Mouse (Mus musculus): Measurements from ENCODE around the gene Prkab1.

The Prkab1 gene

DNA sequence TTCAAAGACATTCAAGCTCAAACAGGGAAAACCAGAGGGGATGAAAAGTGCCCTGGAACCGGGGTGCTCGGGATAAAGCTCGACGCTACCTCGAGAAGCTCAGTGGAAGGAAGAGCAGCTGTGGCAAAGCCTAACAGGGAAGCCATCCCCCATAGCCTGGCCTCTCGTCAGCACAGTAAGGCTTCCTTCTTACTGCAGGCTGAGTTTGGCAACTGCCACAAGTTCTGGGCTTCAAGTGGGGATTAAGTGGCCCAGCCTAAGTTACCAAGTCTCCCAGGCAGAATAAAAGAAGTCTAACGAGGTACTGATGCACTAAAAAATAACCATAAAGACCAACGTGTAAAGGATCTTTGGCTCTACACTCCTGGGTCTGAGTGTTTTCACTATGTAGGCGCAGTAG lies 6.1 kb downstream of the Prkab1 start:
- no peak for DNase-seq (ENCODE audit: low spot score)

DNA sequence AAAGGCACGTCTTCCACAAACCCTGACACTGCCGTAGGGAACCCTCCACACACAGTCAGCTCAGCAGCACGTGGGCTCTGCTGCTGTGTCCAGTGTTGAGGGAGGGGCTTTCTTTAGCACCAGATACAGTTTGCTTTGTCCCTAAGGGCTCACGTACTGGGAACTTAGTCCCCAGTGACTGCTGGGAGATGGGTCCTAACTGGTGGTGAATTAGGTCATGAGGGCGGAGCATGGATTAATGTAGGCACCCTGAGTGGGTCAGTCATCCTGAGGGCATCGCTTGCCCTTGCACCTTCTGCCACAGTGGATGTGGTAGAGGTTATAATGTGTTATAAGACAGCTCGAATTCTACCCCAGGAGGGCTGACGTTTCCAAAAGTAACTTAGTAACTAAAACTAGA lies 6.9 kb downstream of the Prkab1 start:
- DNase-seq (ENCODE audit: low spot score): no peak

DNA sequence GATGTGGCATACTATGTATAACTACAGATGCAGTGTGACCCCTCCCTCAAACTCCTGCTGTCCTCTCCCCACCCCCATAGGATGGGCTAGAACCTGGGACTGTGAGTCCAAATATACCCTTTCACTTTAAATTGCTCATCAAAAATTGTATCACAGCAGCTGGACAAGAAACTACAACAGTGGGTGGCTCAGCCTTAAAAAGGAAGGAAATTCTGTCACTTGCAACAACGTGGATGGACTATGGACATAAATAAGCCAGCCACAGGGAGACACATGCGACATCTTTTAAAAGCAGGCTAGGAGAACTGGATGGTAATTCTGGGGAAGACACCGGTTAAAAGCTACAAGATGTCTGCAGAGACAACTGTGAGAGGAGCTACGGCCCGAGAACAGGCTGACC lies 7.8 kb downstream of the Prkab1 start:
- no peak for DNase-seq (ENCODE audit: low spot score)

DNA sequence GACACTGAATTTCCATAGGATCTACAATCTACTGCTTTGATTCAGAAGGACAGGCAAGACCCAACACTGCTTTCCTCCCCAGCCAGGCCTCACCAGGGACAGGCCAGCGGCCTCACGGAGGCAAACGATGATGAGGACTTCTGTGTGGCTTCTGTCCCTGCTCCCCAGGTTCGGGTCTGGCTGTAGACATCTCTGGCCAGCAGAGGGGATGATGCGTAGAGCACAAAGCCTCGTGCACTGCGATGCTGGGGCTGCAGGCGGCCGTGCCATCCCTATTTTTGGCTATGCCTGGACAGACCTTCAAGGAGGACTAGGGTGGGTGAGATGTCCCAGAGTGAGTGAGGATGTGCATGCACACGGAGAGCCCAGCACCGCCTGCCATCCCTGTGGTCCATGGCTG lies 10.1 kb downstream of the Prkab1 start:
- DNase-seq (ENCODE audit: low spot score): no peak

DNA sequence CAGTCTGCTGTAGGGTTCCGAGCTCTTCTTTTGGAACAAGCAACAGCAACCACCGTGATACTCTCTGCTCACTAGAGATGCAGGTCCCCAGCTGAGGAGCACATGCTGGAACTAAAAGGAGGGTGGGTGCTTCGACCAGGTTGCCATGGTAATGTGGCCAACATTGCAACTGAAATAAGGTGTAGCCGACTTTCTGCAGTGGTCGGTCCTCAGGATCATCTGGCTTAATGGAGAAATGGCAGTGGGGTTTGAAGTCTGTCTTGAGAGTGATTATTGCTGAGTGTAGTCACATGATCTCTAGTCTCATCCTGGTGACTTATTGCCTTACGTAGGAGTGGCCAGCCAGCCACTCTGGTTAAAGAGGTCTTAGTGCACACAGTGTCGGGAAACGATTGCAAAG lies 10.5 kb downstream of the Prkab1 start:
- DNase-seq (ENCODE audit: low spot score): no peak

DNA sequence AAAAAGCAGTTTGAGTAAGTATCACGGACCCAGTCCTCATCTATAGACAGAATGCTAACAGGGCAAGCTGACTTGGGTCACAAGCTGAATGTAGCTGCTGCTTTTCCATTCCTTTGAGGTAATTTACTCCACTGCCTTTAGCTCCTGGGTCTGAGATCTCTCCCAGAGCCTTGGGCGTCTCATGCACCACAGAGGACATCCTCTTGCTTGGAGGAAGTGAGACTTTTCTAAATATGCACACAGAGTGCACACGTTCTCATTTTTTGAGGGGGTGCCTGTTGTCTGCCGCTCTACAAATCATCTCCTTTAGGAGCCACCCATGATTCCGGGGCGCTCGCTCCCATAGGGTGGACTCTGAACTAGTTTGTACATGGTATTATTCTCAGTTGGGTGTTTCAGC lies 11.8 kb downstream of the Prkab1 start:
- no peak for DNase-seq (ENCODE audit: low spot score)

DNA sequence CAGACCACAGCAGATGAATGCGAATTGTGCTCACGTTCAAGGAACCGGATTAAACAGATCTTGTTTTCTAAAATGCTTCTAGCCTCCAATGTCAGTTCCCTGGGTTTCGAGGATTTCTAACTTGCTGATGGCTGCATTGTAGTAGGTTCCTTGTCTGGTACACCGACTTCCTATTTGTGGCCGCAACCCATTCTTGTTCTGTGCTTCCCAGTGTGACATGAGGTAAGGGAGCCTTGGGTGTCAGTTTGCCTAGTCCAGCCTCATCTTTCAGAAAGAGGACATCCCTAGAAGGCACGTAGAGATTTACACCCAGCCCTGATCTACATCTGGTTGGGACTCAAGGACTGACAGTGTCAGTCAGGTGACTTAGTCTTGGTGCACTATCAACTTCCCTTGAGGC lies 12.6 kb downstream of the Prkab1 start:
- DNase-seq (ENCODE audit: low spot score): no peak

DNA sequence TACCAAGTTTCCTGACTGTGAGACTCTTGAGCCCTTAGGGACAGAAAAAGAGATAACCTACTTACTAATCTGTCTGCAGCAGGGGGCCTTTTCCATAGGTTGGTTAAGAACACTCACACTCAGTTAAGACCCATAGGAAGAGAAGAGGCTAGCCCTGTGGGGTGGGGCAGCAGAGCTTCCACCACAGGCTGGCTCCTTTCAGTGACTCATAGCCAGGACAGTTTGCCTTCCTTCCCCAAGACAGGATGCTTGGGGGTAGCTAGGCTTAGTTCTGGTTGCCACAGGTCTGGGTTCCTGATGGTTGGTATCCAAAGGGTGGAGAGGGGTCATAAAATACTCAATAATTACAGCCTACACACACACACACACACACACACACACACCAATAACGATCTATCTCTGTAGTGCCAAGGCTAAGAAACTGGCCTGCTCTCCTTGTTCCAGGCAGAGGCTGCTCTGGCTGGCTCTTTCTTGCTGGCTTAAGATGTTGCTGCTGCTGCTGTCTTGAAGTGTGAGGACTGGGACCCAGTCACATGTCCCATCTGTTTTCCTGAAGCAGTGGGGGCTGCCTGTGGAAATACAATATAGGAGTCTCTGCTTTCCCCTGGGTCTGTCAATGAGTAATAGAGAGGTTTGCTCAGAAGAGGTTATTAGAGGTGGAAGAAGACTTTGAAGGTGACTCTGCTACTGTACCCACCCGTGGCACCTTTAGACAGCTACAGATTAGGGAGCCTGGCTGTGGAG lies 14.3 kb downstream of the Prkab1 start:
- no peak for DNase-seq (ENCODE audit: low spot score)

DNA sequence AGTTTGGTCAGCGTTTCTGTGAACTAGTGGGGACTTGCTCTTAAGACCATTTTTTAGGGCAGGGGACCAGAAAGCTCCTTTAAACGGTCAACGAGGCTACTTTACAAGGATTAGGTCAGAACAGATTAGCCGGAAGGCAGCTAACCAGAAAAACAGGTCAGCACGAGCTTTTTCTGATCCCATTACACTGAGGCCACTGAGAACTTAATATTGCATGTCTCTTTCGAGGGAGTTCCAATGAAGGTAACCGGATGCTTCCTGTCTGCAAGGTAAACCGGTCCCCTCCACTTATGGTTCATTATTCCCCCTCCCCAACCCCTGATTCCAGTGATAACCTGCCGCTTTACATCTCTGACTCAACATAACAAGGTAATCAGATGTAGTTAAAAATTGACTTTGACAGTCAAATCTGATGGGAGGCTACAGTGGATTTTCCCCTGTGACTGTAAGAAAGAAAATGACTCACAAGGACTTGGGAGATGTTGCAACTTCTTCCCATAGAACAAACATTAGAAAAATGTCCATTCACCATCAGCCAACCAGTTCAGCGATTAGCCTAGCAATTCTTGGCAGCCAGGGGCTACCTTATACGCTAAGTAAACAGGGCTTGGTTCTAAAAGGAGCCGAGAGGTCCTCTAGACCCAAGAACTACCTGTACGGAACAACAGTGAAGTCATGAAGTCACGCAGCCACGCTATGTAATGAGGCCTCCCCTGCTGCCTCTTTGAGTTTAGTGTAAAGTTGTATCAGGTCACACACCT lies 15.0 kb downstream of the Prkab1 start:
- peak; percentile 85 for DNase-seq (ENCODE audit: low spot score)

DNA sequence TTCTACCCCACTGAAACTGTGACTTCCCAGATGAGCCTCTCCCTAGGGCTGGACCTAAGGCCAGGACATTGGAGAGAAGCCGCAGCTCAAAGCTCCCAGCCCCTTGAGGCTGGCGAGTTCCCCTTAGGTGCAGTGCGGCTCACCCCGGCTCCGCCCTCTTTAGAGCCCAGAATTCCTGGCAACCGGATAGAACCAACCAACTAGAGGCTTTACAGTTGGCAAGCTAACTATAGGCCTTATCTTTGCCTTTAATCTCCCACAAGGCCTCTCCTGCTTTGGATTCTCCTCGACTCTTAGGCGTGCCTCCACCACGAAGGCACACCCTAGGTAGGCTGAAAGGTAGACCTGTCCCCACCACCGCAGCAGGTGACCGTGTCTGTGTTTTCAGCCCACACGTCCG lies 16.6 kb downstream of the Prkab1 start:
- no peak for DNase-seq (ENCODE audit: low spot score)

DNA sequence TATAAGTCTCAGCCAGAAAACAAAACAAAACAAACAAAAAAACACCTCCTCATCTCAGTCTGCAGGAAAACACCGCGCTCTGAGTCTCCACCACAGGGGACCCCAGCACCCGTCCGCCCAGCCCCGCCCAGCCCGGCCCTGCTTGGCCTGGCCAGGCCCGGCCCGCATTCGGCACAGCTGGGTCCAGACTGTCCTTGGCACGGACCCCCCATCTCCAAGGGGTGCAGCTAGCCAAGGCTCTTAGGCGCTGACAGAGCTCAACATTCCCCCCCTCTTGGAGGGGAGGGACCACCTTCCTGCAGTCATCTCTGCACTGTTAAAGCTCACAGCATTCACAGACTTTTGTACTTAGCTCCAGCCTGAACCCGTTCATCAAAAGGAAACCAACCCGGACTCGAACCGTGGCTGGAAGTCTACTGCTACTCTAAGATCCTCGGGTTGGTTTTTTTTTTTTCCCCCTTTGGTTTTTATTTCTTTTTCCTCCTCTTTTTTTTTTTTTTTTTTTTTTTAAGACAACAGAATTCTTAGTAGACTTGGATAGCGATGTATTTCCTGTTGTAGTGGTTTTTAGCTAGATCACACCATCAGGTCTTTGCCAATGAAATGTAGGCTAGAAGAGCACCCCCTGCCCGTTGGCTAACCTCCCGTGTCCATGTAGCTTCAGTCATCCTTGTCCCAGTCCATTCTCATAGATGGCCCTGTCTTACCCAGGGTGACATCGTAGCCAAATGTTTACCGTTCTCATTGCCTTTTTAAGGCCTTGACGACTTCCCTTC lies 17.8 kb downstream of the Prkab1 start:
- DNase-seq (ENCODE audit: low spot score): no peak

DNA sequence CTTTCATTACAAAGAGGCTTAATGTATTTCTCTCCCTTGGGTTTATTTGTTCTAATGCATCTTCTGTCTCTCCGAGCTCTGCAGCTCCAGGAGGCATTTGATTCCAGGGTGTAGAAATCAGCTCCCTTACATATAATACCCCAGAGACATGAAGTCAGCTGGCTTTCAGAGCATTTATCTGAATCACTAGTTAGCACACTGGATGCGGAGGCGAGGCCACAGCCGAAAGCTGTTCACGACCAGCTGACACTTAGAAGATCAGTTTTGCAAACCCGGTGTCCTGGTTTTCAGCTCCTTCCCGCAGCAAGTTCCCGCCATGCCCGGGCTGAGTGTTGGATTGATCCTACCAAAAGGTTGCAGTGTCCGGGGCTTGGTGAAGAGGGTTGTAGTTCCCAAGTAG lies 20.0 kb downstream of the Prkab1 start:
- no peak for DNase-seq (ENCODE audit: low spot score)

DNA sequence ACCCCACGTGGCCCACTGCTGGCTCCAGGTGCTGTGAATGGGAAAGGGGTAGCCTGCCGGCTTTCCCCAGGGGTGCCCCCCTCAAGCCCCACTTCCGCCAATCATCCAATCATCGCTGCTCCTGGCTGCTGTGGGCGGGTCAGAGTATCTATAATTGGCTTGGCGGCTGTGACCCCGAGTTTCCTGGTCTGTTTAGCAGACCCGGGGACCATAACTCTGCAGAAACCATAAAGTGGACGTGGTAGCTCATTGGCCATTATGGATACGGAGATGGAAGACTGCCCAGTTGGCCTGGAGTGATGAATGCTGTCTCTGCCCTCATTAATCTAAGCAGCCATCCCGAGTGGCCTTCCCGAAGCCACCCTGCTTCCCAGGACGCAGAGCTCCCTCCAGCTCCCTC lies 20.5 kb downstream of the Prkab1 start:
- DNase-seq (ENCODE audit: low spot score): no peak

DNA sequence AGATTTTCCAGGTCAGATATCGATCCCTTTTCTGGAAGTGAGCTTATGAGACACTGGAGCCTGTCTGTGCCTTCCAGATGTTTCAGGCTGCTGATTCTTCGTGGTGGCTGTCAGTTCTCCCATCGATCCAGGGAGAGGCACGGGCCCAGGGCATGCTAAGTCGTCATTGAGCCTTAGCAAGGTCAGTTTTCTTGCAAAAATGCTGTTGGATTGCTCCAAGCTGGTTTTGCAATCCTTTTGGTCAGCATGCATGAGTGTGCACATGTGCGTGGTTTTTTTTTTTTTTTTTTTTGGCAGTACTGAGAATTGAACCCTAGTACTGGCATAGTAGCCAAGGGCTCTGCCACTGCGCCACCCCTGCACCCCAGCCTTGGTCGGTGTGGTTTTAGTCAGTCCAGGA lies 21.2 kb downstream of the Prkab1 start:
- no peak for DNase-seq (ENCODE audit: low spot score)

DNA sequence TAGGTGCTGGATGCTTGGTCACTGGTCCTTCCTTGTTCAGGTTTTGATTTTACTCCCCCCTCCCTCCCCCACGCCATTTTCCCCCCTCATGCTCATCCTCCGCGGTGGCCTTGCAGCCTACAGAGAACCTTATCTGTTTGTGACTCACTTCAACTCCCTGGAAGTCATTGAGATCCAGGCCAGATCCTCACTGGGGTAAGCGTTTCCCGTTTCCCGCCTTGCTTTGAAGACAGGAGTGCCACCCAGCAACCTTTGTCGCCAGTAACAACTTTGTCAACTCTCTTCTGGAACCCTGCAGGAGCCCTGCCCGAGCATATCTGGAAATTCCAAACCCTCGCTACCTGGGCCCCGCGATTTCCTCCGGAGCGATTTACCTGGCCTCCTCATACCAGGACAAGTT lies 26.9 kb downstream of the Prkab1 start:
- no peak for DNase-seq (ENCODE audit: low spot score)

DNA sequence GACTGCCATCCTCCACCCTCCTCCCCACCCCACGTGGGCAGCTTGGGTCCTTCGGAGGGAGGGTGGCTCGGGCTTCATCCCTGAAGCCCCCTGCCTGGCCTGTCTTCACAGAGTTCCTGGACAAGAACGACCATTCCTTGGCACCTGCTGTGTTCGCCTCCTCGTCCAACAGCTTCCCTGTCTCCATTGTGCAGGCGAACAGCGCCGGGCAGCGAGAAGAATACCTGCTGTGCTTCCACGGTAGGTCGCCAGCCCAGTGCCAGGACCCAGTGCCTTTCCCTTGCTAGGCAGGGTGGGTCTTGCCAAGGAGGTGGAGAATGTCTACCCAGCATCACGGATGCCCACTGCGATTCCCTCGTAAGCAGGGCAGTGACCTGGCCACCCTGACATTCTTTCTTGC lies 30.2 kb downstream of the Prkab1 start:
- DNase-seq (ENCODE audit: low spot score): no peak

DNA sequence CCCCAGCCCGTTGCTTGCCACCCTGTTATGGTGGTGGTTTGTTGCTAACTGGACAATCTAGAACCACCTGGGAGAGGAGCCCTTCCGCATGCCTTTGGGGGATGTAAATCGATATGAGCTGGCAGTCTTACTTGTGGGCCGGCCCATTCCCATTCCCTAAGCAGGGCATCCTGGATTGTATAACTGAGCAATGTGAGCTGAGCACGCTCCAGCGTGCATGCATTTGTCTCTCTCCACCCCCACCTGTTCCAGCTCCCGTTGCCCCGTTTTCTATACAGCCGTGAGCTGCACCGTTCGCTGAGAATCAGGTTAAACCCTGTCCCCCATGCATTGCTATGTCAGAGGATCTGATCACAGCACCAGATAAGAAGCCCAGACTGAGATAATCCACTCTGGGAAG lies 32.6 kb downstream of the Prkab1 start:
- DNase-seq (ENCODE audit: low spot score): no peak

DNA sequence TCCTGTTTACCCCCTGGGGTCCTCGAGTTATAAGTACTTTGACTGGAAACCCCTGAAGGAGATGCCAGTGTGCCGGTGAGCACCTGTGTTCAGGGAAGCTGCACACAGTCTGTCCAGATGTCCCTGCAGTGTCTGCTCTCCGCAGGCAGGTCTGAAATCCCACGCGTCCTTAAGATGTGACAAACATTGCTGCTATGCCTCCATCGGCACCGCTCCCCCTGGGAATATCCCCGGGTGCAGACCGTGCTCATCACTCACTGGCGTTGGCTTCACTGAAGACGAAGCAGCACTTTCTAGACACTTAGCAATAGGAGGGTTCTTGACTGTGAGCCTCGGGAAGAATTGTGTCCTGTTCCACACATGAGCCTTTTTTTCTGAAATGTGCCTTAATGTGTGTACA lies 37.0 kb downstream of the Prkab1 start:
- DNase-seq (ENCODE audit: low spot score): no peak

DNA sequence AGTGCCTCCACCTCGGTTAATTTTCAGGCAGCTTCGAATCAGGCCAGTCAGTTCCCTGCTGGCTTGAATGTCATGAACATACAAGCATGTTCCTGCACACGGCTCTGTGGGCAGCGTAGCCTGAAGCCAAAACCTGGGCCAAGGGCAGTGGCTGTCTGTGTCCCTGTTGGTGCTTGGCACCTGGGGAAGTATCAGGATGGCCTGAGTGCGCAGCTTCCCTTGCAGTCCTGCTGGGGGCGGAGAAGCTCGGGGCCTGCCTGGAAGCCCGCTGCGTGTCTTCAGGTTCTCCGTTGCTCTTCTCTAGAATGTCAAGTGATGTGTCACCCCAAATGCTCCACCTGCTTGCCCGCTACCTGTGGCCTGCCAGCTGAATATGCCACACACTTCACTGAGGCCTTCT lies 39.2 kb downstream of the Prkab1 start:
- DNase-seq (ENCODE audit: low spot score): no peak

DNA sequence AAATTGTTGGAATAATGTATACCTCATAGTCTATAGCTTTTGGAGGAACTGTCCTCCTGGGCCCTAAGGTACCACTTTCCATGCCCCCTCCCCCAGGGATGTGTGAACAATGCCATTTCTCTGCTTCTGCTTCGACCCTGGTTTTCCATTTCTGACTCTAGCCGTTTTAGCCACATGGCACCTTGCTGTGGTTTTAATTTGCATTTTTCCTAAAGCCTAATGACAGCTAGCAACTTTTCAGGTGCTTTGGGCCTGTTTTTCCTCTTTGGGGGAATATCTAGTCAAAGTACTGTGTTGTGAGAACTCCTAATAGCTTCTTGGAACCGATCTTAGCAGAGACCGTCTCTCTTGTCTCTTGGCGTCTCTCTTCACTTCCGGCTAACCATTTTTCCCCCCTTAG lies 39.9 kb downstream of the Prkab1 start:
- DNase-seq (ENCODE audit: low spot score): no peak

DNA sequence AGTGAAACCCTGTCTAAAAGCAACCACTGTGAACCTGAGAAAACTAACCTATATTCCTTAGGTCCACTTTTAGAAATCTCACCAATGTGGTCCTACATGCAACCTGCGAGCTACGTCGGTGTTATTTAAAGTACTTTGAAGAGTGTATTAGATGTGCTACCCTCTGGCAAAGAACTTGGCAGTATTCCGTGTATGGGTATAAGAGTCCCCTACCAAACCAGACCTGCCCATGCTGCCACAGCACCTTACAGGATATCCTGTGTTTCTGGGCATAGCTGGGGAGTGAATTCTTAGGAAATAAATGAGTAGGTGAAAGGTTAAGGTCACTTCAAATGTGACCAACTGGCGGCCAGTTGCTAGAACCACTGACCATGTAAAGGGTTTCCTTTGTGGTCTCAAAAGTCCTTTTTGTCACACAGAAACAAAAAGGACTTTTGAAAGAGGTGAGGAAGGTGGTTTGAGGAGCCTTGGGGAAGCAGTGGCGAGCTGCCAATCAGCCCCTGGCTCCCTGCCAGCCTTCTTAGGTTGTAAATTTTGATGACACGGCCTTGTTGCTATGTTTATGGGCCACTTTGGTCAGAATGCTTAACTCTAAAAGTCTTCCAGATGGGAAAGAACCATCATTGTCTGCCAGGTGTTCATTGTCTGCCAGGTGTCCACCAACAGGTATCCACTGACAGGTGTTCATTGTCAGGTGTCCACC lies 41.5 kb downstream of the Prkab1 start:
- DNase-seq (ENCODE audit: low spot score): no peak

DNA sequence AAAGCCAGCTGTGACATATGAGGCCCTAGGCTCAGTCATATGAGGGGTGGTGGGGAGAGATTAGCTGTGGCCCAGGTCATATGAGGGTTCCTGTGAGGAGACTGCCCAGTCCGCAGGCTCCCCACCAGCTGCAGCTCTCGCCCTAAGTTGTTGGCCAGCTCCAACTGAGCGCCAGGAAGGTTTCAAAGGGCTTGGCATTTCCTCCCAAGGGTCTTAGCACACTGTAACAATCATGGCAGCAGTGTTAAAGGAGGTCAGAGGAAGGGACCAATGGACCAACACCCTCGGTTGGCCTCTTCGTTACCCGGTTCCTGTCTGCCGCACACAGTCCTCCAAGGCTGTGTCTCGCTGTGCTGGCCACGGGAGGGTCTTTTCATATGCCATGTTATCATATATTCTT lies 43.8 kb downstream of the Prkab1 start:
- DNase-seq (ENCODE audit: low spot score): no peak
